Mouse (Mus musculus): Measurements from ENCODE around the gene Eif4g1. TPM values are rescaled to one million over a fixed set of nuclear protein-coding genes. Genes with fewer than 3 reads are reported as not detected.
A peak's percentile ranks its signal among the peaks of the same experiment; 100 is the strongest.

The Eif4g1 gene
- polyA plus RNA-seq, 1 experiment from 2014 or later = 146 TPM

- H3K4me2 ChIP-seq = no peak overlapping the region
- peaks cover 10% of the 10 kb centered on the region for H3K36me3 ChIP-seq (replicated peaks)
- H3K9ac ChIP-seq = no peak overlapping the region
- 0 out of 2 replicates have a peak, but pooled peaks have one; percentile 14 for ATAC-seq (replicated peaks)
- H3K4me3 ChIP-seq = no peak overlapping the region
- 0 out of 2 replicates have a peak overlapping the region, but pooled peaks have one; percentile 22 for H3K27ac ChIP-seq
- no peaks in the 10 kb centered on the region for H3K27me3 ChIP-seq (replicated peaks)
- WGBS = 37% methylated on average over 7 of the region's 7 CpGs
- no peaks in the 10 kb centered on the region for H3K9me3 ChIP-seq
- H3K4me1 ChIP-seq = peaks cover 28% of the 10 kb centered on the region
Measured at GRCm38 (mm10) chr16:20701316-20701715, 33.2 kb downstream of the Eif4g1 start.

GRCm38 (mm10) chr16:20701729-20702521, 33.8 kb downstream of the Eif4g1 start:
- peaks cover 22% of the 10 kb centered on the region for H3K4me1 ChIP-seq
- H3K4me3 ChIP-seq = no peak overlapping the region
- H3K9ac ChIP-seq = peak overlapping the region; percentile 20; the same call in 1 of the 2 replicates
- peak overlapping the region; percentile 22 for H3K27ac ChIP-seq
- peaks cover 10% of the 10 kb centered on the region for H3K36me3 ChIP-seq (replicated peaks)
- no peaks in the 10 kb centered on the region for H3K9me3 ChIP-seq
- no peak; the same call in 1 of the 2 replicates for ATAC-seq (replicated peaks)
- no peak overlapping the region for H3K4me2 ChIP-seq
- 11% methylated on average over 12 of the region's 12 CpGs for WGBS
- no peaks in the 10 kb centered on the region for H3K27me3 ChIP-seq (replicated peaks)

GRCm38 (mm10) chr16:20702522-20702893, 34.4 kb downstream of the Eif4g1 start:
- Histone ChIP-seq H3K4me2 (no peak overlapping the region), H3K27ac (peak overlapping the region; percentile 10; the same call in 1 of the 2 replicates), H3K27me3 (replicated peaks) (no peaks in the 10 kb centered on the region), H3K9me3 (no peaks in the 10 kb centered on the region), H3K4me1 (peaks cover 19% of the 10 kb centered on the region), H3K9ac (peak overlapping the region; percentile 20; the same call in 1 of the 2 replicates), H3K4me3 (no peak overlapping the region), H3K36me3 (replicated peaks) (peaks cover 10% of the 10 kb centered on the region)
- ATAC-seq (replicated peaks) = peak; percentile 50
- 4% methylated on average over 8 of the region's 8 CpGs for WGBS

- Histone ChIP-seq H3K9me3 (no peaks in the 10 kb centered on the region), H3K36me3 (replicated peaks) (peaks cover 10% of the 10 kb centered on the region), H3K27me3 (replicated peaks) (no peaks in the 10 kb centered on the region), H3K4me2 (no peak overlapping the region), H3K9ac (no peak overlapping the region), H3K4me3 (no peak overlapping the region), H3K27ac (no peak overlapping the region), H3K4me1 (peaks cover 19% of the 10 kb centered on the region)
- WGBS = 93% methylated on average over 10 of the region's 10 CpGs
- ATAC-seq (replicated peaks) = 0 out of 2 replicates have a peak, but pooled peaks have one; percentile 1
Measured at GRCm38 (mm10) chr16:20703071-20703470, 35.0 kb downstream of the Eif4g1 start.

GRCm38 (mm10) chr16:20703699-20704400, 35.7 kb downstream of the Eif4g1 start:
- H3K4me1 ChIP-seq = peaks cover 19% of the 10 kb centered on the region
- peaks cover 10% of the 10 kb centered on the region for H3K36me3 ChIP-seq (replicated peaks)
- no peak overlapping the region for H3K4me3 ChIP-seq
- H3K27me3 ChIP-seq (replicated peaks) = no peaks in the 10 kb centered on the region
- 90% methylated on average over 6 of the region's 6 CpGs for WGBS
- no peak overlapping the region for H3K27ac ChIP-seq
- no peak overlapping the region for H3K9ac ChIP-seq
- ATAC-seq (replicated peaks) = no peak
- no peak overlapping the region for H3K4me2 ChIP-seq
- H3K9me3 ChIP-seq = no peaks in the 10 kb centered on the region

- H3K9me3 ChIP-seq = no peaks in the 10 kb centered on the region
- H3K27me3 ChIP-seq (replicated peaks) = no peaks in the 10 kb centered on the region
- peaks cover 17% of the 10 kb centered on the region for H3K4me1 ChIP-seq
- no peak overlapping the region for H3K4me3 ChIP-seq
- peaks cover 3% of the 10 kb centered on the region; the same call in 1 of the 2 replicates for H3K36me3 ChIP-seq (replicated peaks)
- H3K4me2 ChIP-seq = no peak overlapping the region
- H3K9ac ChIP-seq = no peak overlapping the region
- ATAC-seq (replicated peaks) = no peak
- WGBS = 73% methylated on average over 3 of the region's 3 CpGs
- H3K27ac ChIP-seq = no peak overlapping the region
Measured at GRCm38 (mm10) chr16:20705786-20706185, 37.7 kb downstream of the Eif4g1 start.

GRCm38 (mm10) chr16:20706407-20707055, 38.4 kb downstream of the Eif4g1 start:
- Histone ChIP-seq H3K9ac (no peak overlapping the region), H3K4me3 (no peak overlapping the region), H3K4me2 (no peak overlapping the region), H3K27me3 (replicated peaks) (no peaks in the 10 kb centered on the region), H3K27ac (no peak overlapping the region), H3K36me3 (replicated peaks) (peaks cover 2% of the 10 kb centered on the region; the same call in 1 of the 2 replicates), H3K4me1 (peaks cover 15% of the 10 kb centered on the region), H3K9me3 (no peaks in the 10 kb centered on the region)
- 97% methylated on average over 2 of the region's 2 CpGs for WGBS
- no peak for ATAC-seq (replicated peaks)

GRCm38 (mm10) chr16:20708220-20708938, 40.3 kb downstream of the Eif4g1 start:
- H3K27ac ChIP-seq = no peak overlapping the region
- peaks cover 7% of the 10 kb centered on the region; the same call in 1 of the 2 replicates for H3K36me3 ChIP-seq (replicated peaks)
- ATAC-seq (replicated peaks) = no peak; the same call in 1 of the 2 replicates
- no peaks in the 10 kb centered on the region for H3K27me3 ChIP-seq (replicated peaks)
- H3K4me2 ChIP-seq = no peak overlapping the region
- 0 out of 2 replicates have a peak, but pooled peaks cover 3% of the 10 kb centered on the region for H3K4me1 ChIP-seq
- no peak overlapping the region for H3K9ac ChIP-seq
- H3K9me3 ChIP-seq = no peaks in the 10 kb centered on the region
- WGBS = 94% methylated on average over 21 of the region's 21 CpGs
- H3K4me3 ChIP-seq = no peak overlapping the region

GRCm38 (mm10) chr16:20708939-20709734, 41.0 kb downstream of the Eif4g1 start:
- peaks cover 7% of the 10 kb centered on the region; the same call in 1 of the 2 replicates for H3K36me3 ChIP-seq (replicated peaks)
- H3K4me2 ChIP-seq = no peak overlapping the region
- H3K27me3 ChIP-seq (replicated peaks) = no peaks in the 10 kb centered on the region
- H3K4me3 ChIP-seq = no peak overlapping the region
- H3K27ac ChIP-seq = no peak overlapping the region
- peaks cover 10% of the 10 kb centered on the region for H3K4me1 ChIP-seq
- peak; percentile 57 for ATAC-seq (replicated peaks)
- WGBS = 71% methylated on average over 19 of the region's 19 CpGs
- no peaks in the 10 kb centered on the region for H3K9me3 ChIP-seq
- H3K9ac ChIP-seq = no peak overlapping the region

GRCm38 (mm10) chr16:20710370-20710769, 42.3 kb downstream of the Eif4g1 start:
- no peaks in the 10 kb centered on the region for H3K27me3 ChIP-seq (replicated peaks)
- H3K9me3 ChIP-seq = no peaks in the 10 kb centered on the region
- no peak overlapping the region for H3K4me2 ChIP-seq
- H3K4me3 ChIP-seq = no peak overlapping the region
- no peak overlapping the region for H3K27ac ChIP-seq
- 93% methylated on average over 11 of the region's 11 CpGs for WGBS
- peaks cover 7% of the 10 kb centered on the region; the same call in 1 of the 2 replicates for H3K36me3 ChIP-seq (replicated peaks)
- no peak overlapping the region for H3K9ac ChIP-seq
- ATAC-seq (replicated peaks) = no peak
- peaks cover 23% of the 10 kb centered on the region for H3K4me1 ChIP-seq

GRCm38 (mm10) chr16:20710810-20711209, 42.7 kb downstream of the Eif4g1 start:
- no peak overlapping the region for H3K4me3 ChIP-seq
- no peak for ATAC-seq (replicated peaks)
- no peak overlapping the region for H3K4me2 ChIP-seq
- 77% methylated on average over 4 of the region's 4 CpGs for WGBS
- H3K9me3 ChIP-seq = no peaks in the 10 kb centered on the region
- H3K36me3 ChIP-seq (replicated peaks) = peaks cover 7% of the 10 kb centered on the region; the same call in 1 of the 2 replicates
- H3K27me3 ChIP-seq (replicated peaks) = no peaks in the 10 kb centered on the region
- H3K9ac ChIP-seq = no peak overlapping the region
- peaks cover 25% of the 10 kb centered on the region for H3K4me1 ChIP-seq
- no peak overlapping the region for H3K27ac ChIP-seq

Data from midbrain, embryonic 15.5 days (tissue).